Mouse (Mus musculus) brain, embryonic 18.5 days (tissue): Measurements from ENCODE around the gene Efcab14.

Experiments
- DNase-seq: peaks from one replicate; pipeline ENCODE4 v3.0.0-alpha.2; 2012; ENCODE audit warnings: low read depth, low spot score

Gene Efcab14

DNA sequence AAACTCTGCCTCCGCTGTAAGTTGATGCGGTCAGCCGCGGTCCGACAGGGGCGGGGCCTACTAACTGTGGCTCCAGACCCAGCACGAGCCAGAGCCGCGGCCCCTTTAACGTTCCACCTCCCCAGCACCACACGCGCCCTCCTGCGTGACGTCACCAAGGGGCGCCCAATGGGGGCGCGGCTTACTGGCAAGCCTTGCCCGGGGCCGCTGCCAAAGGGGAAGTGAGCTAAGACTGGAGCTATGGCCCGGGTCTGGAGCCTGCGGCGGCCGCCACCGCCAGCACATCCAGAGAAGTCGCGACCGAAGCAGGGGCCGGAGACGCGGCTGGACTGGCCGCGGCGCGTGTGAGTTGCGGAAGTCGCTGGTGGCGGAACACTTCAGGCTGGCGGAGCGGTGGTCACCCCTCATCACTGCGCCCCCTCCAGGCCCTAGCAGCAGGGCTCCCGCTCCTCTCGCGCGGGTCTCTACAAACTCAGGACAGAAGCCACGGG is at the start of gene Efcab14:
Efcab14 (plus strand) TSS at position 194 of the 491 bp plus-strand sequence.
- DNase-seq, result peak; percentile 89

DNA sequence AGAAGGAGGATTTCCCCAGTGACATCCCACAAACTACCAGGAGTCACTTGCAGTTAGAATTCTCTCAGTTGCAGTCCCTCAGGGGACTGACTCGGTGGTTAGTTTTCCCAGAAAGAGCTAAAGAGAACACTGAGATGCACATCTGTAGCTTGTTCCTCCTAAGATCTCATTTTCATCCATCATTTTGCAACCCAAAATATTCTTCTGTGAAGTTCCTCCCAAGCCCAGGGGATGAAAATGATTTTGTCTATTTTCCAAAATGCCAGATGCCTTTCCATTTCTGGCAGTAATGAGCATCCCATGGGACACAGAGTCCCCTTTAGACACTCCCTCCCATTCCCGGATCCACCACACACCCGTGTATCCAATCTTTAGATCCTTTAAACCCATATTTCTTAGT is 36.1 kb upstream of the Efcab14 start:
- DNase-seq, result no peak

DNA sequence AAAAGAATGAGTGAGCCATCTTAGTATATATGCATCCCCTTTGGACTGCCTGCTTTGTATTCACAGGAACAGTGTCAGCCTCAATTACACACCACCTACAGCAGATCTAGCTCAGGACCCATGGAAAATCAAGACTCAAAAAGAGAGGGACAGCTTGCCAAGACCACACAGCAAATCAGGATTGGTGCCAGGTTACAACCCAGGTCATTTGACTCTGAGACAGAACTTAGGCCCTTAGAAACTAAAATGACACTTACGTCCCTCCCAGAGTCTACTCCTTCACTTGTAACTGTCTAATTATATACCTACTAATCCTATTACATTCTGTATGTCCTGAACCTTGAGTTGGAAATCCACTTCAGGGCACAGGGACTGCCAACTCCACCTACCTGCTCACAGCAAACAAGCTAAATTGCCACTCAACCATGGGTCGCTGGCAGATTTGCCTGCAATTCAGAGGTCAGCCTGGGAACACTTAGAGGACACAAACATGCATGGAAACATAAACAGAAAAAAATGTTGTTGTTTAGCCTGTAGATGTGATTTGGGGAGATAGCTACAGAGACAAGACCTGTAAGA is 33.5 kb upstream of the Efcab14 start:
- no peak for DNase-seq

DNA sequence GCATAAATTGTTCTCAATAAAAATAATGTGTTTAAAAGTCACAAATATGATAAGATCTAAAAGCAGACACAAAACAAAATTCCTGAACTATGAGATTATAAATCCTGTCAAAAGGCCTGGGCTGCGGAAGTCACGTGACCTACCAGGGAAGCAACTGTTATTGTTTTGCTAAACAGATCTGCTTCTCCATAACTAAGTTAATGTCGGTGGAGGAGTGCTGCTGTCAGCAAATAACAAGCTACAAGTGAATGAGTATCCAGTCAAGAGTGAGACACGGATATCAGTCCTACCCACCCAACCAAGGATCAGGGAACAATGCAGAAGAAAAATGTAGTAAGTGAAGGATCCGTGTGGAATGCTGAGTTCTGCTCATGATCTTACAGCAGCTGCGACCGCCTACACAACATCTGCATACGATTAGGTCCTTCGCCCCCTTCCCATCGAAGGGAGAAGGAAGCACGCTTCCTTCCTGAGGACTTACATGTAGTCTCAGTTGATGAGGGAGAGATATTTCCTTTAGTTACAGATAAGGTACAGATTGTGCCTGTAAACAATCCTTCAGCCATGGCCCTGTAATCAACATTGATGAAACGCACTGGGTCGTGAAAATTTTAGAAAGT is 28.5 kb upstream of the Efcab14 start:
- no peak for DNase-seq

DNA sequence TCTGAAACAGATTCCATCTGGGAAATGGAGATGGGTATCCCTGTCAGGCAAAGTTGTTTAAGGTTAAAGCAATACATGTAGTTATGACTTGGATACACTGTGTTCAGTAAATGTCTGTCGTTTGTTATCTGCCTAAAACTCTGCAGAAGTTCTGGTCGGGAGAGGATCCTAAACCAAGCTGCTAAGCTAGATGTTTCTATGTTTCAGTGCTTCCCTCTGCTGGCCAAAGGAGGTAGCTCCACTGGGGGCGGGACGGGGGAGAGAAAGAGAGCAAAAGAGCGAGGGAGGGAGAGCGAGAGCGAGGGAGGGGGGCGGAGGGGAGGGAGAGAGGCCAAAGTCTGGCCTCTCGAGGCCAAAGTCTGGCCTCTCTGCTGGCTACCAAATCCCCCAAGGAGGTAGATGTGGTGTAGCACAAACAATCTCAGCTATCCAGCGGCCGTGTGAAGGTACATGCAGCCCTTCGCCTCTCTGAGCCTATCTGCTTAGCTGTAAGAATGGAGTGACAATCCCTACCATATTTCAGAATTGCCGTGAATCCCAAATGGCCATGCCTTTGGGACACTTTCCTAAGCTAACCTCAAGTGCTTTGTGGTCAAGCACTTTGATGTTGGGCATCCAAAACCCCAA is 27.6 kb upstream of the Efcab14 start:
- DNase-seq, result peak; percentile 22

DNA sequence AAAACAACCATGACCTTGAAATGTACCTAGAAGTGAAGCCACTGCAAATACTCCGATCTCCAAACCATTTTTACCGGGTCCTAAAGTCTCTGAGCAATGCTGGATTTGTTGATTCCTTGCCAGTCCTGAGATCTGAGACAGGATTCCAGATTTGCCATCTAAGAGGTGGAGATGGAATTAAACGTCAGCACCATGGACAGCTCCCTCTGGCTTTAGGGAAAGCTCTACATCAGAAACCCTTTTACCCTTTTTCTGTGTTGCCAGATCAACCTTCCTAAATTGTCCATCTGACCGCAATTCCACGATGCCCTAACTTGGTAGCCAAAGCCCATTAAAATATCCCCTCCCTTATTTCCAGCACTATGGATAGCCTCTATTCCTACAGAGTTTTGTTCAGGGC is 8.8 kb upstream of the Efcab14 start:
- no peak for DNase-seq

DNA sequence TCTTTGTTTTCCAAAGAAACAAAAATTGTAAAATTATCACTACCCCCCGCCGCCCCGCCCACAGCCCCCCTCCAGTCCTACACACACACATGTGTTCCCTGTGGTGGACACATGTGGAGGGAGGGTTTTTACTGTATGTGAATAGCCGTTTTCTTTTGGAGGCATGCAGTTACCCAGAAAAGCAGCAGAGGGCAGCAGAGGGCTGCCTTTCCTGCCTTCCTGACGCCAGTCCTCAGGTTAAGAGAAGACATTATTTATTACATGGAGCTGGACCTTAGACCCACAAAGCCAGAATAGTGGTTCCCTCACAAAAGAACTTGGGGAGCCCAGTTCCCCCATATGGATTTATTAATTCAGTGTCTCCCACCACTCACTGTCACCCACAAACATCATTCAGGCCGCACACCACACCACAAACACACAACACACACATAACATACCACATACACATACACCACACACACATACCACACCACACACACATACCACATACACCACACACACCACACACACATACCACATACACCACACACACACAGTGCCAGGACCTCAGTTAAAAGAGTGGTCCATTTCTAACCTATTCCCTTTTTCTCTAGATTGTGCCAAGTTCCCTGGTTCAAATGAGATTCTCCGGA is 5.8 kb upstream of the Efcab14 start:
- DNase-seq, result no peak

DNA sequence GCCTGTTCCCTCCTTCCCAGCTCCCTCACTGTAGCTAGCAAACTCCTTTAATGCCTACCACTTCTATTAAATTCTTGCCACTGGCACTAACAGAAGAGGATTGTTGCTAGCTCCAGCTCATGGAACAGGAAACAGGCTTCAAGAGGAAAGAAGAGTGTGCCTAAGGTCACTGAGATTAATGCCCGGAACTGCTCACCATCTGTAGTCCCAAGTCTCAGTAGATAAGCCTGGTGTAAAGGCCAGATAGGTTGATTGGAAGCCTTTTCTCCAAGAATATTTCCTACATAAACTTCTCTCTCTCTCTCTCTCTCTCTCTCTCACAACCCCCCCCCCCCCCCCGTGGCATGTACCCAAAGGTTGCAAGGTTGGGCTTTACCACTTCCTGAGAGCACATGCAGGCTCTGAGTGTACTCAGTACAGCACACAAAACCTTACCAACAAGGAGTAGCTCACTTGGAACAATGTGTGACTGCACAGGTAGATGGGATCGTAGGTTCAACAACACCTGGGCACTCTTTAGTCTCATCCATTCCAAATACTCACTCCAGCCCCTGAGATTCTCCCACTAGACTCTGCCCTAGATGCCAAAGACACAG is 5.2 kb upstream of the Efcab14 start:
- no peak for DNase-seq

DNA sequence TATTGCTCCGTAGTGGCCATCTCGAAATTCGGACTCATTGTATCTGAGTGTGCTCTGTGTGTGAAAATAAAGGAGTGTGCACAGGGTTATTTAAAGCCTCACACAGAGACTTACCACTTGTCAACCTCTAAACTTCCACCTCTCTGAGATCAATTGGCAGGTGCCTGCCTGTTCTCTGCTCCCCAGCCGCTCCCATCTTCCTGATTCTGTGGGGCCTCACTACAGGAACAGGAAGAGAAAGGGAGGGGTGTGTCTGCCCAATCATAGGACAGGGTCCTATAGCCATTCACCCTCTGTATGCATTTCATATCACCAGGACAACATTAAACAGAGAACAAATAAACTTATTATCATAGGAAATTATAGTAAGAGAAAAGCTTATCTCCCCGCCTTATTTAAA is 3.8 kb upstream of the Efcab14 start:
- DNase-seq, result no peak

DNA sequence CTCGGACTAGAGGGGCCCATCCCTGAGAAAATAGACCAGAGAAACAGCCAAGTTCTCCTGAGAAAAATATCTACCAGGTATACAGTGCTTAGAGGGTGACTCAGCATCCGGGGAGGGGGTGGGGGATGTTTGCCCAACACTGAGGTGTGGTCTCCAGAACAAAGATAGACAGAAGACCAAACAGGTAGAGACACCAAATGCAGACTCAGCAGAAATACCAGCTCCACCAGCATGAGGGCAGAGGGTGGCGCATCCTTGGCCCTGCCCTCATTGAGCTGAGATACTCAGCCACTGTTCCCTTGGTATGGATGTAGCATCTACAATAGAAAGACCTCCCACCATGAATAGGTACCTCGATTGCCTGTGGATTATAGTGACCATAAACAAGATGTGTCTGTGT is 2.7 kb upstream of the Efcab14 start:
- DNase-seq, result no peak

DNA sequence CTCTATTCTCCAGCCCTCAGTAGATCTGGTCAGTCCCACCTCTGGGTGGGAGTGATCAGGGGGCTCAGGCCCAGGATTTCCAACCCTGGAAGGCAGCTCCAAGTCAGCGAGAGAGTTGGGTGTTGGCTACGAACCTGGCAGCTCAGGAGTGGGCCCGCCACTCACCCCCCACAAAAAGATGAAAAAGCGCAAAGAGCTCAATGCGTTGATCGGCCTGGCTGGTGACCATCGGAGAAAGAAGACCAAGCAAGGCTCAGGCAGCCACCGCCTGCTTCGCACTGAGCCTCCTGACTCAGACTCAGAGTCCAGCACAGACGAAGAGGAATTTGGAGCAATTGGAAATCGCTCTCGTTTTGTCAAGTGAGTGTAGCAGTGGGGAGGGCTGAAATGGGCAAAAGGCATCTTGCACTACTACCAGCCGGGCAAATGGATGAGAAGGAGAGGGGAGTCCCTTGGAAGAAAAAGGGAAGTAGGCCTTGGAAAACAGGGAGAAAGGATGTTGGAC is 989 bp downstream of the Efcab14 start:
- no peak for DNase-seq

DNA sequence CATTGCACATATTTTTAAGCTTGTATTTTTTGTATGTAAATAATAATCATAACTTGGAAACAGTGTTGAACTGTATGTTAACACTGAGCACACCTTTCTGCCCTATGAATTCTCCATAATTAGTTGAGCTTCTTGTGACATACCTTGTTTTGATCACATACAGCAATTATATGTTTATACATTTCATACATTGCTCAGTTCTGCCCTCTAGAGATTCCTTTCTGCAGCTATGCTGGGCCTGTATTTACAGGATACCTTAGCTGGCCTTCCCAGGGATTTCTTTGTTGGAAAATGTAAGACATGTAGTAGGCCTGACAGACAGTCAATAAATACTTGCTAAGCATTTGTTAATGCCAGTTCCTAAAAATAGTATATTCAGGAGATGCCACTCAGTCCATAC is 5.1 kb downstream of the Efcab14 start:
- DNase-seq, result no peak

DNA sequence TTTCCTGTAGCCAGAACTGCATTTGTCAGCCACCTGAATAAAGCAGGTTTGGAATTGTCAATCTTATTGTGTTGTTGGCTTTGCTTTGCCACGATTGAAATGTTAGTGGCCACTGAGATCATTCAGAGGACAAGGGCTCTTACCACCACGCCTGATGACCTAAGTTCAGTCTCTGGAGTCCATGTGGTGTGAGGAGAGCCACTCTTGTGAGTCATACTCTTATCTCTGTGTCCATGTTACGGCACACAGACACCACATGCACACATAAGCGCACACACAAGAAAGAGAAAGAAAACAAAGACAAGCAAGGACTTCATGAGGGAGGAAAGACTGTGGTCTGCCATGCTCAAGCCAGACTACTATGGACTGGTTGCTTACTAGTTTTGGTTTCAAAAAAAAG is 5.6 kb downstream of the Efcab14 start:
- DNase-seq, result no peak

DNA sequence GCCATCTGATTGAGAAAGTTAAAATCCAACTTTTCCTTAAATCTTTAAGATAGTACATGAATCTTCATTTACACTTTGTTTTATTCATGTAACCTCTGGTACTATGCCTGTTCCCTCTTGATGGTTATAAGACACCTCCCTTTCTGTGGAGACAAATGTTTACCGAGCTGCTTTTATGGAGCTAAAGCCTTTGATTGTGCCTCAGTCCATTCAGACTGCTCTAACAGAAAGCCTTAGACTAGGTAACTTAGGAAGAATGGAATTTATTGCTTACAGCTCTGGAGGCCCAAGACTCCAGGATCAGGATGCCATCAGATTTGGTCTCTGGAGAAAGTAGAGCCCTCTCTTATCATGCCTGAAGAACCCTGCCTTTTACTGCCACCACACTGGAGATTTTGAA is 10.6 kb downstream of the Efcab14 start:
- DNase-seq, result no peak

DNA sequence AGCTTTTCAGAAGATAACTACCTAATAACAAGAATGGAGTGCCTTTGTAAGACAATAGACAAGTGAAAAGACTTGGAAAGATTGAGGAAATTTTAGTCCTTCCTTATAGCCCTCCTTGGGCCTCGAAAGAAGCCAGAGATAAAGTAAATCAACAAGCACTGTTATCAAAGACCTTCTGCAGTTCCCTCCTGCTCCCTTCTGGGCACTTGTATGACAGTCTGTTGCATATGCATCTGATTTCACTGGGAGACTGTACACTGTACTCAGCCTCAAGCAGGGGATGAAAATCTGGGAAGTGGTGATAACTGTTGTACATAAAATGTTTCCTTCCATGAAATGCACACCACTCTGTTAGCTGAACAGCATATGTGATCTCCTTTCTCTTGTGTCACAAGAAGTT is 11.8 kb downstream of the Efcab14 start:
- no peak for DNase-seq

DNA sequence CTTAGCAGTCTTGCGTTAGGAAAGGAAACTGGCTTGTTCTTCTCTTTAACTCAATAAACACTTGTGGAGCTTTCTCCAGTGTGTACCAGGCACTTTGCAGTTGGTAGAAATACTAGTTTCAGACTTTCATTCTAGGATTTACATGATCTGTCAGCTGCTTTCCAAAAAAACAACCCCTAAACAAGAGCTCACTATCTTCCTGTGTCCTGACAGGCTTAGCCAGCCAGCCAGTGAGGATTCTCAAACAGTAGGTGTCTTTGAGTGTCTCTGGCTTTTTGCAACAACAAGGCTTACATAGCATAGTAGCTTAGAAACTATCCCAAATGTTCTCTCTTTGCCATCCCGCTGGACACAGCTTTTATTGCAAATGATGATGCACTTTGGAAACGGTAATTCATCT is 16.6 kb downstream of the Efcab14 start:
- DNase-seq, result no peak

DNA sequence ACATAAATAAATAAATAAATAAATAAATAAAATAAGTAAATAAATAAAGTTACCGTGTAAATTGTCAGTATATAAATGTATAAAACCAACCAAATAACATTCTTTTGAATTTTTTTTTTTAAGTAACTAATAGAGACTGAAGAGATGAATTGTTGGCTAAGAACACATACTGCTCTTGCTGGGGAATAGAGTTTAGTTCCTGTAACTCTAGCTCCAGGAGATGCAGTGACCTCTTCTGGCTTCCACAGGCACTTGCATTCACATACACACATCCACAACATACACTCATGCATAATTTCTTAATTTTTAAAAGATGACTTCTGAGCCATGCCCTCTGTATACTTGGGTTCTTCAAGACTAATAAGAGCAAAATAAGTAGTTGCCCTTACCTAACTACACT is 17.3 kb downstream of the Efcab14 start:
- no peak for DNase-seq

DNA sequence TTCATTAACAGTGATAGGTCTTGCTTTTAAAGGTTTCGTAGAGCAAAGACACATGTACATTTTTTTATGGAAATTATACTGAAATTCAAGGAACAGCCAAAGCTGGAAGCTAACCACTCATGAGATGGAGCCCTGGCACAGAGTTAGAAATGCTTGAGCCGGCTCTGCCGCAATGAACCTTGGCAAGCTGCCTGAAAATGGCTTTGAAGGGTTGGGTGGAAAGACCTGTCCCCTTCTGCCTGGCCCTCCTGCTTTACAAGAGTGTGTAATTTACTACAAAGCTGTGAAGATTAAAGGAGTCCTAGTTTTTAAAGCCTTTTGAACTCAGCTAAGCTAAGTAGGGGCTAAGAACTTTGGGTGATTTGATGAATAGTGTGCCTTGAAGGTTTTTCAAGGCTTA is 23.7 kb downstream of the Efcab14 start:
- no peak for DNase-seq

DNA sequence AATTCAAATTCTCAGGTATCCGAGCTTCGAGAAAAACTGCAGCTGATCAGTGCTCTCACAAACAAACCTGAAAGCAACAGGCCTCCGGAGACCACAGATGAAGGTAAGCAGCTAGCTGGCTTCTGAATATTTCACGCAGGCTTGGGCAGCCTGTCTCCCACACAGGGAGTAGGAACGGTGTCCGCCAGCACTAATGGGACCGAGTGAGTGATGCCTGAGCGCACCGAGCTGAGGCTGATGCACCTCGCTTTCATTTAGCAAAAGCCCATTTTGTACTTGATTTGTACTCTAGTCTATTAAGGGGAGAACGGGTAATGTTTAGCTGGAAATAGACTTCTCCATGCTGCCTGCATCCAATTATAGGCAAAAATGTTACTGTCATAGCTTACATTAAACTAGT is 27.0 kb downstream of the Efcab14 start:
- DNase-seq, result no peak

DNA sequence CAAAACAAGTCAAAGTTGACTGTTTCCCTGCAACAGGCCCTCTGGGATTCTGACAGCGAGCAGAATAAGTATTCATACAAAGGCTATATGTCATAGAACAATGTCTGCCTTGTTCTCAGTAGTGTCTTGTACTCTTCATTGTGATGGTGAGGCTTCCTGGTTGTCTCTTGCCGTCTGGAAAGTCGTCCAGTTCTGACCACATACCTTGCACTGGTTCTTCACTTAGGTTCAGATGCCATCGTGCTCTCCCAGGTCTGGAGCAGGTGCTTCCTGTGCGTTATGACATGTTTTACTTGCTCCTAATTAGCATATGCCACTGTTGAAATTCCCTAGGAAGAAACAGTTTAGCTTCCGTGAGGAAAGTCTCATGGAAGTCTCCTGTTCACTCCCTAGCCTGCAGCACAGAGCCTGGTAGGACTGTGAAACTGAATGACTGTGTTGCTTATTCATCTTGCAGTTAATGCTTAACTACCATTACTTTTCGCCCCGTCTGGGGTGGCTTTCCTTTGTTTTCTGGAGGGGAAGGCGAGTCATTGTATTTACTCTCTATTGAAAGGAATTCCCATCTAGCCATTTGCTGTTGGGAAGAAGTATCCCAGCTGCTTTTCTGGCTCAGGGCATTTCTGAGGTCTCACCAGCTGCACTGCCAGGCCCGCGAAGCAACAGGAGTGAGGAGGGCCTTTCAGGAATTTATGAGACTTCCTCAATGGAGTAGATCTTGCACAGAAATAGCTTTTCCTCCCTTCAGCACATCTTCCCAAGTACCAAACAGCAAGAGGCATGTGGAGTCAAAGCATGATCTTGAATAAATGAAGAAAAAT is 30.3 kb downstream of the Efcab14 start:
- no peak for DNase-seq

DNA sequence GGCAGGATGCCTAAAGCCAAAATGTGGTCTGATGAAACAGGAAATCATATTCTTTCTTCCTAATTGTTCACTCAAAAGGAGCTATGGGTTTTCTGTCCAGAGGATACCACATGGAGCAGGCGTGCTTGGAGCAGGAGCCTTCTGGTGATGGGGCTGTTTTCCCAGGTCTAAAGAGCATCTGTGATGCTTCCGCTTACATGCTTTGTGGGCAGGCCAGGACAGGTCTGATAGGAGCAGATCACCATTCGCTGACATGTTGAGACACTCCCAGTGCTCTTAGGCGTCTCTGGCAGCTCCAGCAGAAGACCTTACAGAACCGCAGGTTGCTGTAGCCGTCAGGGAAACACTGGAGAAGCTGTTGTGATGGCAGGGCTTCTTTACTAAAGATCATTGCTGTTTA is 37.5 kb downstream of the Efcab14 start:
- DNase-seq, result no peak
